Mouse (Mus musculus): ENCODE measurements around the gene Rgl1.

The Rgl1 gene

DNA sequence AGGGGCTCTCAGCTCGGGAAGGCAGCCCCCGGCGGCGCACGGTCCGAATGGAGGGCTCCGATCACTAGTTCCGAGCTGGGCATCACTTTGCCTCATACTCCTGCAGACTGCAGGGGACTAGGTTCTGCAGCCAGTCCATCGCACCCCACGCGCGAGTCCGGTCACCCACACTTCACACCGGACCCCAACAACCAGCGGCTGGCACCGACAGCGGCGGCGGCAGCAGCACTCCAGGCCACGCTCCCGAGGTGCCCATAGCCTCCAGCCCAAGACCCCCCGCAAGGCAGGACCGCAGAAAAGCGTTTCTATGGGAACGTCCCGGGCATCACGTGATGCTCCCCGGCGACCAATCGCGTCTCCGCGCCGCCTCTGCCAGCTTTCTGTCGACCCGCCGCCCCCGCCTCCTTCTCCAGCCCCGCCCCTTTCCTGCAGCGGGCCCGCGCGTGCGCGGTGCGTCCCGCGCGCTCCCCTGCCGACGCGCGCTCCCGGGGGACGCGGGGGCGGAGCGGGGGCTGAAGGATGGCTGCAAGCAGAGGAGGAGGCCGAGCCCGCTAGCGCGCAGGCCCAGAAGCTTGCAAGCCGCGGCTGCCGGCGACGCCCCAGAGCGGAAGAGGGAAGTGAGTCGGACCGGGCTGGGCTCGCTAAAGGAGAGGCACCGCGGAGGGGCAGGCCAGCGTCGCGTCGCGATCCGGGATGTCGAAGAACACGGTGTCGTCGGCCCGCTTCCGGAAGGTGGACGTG lies at the start of gene Rgl1, which contains the start of gene Arpc5:
TSS of gene Rgl1 (minus strand) at position 320 of the 741 bp plus-strand sequence.
TSS of gene Arpc5 (plus strand) at position 511 of the 741 bp plus-strand sequence.
- DNase-seq (ENCODE audit: low read depth, low spot score) = peak; percentile 98

DNA sequence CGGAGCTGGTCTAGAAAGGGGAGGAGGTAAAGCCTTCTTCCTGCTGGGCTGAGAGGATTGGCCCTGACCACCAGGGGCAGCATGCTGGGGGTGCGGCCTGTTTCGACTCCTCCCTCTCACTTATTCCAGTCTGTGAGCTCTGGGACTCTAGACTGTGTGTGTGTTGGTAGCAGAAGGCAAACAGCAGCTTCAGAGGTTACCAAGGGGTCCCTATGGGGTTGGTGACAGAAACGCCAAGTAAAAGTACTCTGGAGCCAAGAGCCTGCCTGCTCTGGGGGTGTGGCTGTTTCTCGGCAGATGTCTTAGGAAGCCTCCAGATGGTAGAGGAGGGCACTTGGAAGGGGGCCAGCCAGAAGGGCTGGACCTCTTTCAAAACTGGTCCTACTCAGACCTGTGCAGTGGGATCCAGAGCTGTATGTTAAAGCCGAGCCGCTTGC lies 49.1 kb upstream of the Rgl1 start:
- DNase-seq (ENCODE audit: low read depth, low spot score) = peak; percentile 54

DNA sequence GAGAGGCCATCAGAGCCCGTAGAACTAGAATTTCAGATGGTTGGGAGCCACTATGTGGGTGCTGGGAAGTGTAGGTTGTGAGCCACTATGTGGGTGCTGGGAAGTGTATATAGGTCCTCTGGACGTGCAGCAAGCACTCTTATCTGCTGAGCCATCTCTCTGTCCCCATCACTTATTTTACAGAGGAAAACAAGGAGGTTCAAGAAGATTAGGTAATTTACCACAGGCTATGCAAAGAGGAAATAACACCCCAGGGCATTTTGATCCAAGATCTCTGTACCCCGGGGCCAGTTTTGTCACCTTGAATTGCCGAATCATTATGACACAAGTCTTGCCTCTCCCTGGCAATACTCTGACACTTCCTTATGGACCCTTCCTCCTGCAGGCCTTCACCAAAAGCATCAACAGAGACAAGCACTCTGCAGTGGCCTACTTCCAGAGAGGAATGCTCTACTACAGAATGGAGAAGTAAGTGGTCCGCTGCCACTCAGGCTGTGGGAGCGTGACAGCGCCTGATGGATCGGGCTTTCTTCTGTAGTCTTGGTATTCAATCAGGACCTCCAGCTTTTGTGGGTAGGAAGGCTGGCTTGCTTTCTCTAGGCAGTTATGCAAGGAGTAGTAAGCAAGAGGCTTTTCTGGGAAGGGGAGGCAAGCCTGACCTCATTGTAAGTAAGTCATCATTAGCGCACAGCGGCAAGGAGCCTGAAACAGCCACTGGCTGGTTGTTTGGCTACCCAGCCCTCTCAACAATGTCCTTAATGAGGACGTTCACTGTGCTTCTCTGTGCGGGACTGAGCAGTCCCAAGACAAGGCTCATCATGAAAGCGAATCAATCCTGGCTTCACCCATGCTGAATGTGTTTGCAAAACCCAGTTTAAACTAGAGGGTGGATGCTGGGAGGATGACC lies 44.6 kb upstream of the Rgl1 start:
- no peak for DNase-seq (ENCODE audit: low read depth, low spot score)

DNA sequence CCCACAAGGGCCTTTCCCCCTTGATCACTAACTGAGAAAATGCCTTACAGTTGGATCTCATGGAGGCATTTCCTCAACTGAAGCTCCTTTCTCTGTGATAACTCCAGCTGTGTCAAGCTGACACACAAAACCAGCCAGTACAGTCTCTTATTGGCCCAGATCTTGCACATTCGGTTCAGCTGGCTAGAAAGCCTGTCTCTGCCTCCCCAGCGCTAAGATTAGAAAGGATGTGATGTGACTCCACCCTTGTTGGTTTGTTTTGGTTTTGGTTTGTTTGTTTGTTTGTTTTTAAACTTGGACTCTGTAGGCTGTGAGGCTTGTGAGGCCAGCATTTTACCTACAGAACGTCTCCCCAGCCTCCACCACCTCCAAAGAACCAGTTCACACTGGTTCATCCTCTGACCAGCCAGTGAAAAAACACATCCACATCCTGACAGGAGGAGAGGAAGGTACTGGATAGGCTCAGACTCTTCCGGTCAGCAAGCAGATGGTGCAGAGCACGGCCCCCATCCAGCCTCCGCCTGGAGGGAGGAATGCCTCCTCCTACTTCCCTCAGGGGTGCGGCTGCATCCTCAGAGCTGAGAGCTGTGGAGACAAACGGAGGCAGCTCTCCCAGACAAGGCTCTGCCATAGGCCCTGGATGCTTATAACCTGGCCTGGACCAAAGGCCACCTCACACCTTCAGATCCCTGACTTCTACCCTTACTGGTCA lies 43.5 kb upstream of the Rgl1 start:
- no peak for DNase-seq (ENCODE audit: low read depth, low spot score)

DNA sequence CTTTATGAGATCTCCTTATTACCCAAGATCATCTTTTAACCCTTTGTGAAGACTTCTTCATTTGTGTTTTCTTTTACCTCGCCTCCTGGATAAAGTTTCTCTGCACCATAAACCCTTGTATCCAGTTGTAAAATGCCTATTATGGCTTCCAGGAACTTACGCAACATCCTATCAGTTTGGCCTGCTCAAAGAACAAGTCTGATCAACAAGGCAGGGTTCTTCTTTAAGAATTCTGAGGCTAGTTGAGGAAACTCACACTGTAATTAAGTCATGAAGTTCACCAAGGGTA lies 42.2 kb upstream of the Rgl1 start:
- DNase-seq (ENCODE audit: low read depth, low spot score) = no peak

DNA sequence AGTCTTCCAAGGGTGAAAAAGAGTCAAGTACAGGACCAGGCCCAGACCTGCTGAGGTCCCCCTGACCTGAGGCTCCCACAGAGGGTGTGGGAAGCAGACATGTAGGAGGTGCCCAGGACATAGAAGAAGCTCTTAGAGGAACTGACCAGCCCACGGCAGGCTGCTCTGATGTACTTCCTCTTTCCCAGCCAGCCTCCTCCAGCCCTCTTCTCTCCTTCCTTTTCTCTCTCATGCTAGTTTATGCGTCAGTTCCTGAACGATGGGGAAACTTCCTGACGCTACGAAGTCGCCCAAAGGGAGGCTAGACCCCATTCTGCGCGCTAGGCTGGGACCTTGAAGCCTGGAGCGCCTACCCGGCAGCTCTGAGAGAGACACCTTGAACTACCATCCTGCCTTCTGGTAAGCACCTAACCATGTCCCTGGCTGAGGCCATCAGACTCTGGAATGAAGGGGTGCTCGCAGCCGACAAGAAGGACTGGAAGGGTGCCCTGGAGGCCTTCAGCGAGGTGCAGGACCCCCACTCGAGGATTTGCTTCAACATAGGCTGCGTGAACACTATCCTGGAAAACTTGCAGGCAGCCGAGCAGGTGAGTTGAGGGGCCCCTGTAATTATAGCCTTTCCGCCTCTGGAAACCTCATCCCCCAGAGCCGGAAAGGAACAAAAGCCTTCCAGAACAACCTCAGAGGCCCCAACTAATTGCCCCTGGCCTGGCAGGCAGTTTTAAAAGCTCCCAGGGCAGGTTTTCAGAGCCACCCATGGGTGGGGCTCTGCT lies 41.7 kb upstream of the Rgl1 start:
- no peak for DNase-seq (ENCODE audit: low read depth, low spot score)

DNA sequence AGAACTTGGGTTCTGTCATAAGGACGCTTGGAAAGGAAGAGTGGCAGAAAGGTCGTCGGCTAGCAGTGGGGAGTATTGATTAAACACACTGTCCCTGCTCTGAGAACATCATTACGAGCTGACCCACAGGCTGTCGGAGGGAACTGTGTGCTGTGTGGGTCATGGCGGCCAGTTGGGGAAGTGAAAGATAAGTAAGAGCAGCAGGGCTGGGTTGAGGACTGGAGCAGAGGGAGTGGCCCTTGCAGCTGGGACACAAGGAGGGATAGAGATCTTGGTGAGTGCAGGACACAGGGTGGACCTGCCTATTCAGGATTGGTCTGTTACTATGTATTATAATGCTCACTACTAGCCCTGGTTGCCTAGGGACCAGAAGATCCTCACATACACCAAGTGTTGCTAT lies 38.8 kb upstream of the Rgl1 start:
- DNase-seq (ENCODE audit: low read depth, low spot score) = no peak

DNA sequence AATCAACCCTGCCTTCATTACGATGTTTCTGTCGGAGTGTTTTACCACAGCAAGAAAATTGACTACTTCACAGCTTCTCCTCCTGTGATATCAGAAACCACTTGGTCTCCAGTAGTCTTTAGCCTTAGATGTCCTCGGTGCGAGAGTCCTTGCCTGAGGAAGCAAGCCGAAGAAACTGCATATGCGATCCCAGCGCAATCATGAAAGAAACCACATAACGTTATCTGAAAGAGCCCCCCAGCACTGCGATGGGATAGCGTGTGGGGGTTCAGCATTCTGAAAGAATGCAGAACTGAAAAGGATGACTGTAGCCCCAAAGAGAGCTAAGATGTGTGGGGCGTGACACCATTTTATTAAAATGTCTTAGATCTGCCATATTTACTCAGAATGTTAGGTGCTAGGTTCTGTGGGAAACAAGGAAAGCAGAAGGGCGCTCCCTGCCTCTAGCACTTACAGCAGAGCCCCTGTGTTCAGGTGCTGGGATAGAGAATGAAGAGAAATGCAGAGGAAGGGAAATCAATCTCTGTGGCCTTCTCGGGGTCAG lies 34.6 kb upstream of the Rgl1 start:
- no peak for DNase-seq (ENCODE audit: low read depth, low spot score)

DNA sequence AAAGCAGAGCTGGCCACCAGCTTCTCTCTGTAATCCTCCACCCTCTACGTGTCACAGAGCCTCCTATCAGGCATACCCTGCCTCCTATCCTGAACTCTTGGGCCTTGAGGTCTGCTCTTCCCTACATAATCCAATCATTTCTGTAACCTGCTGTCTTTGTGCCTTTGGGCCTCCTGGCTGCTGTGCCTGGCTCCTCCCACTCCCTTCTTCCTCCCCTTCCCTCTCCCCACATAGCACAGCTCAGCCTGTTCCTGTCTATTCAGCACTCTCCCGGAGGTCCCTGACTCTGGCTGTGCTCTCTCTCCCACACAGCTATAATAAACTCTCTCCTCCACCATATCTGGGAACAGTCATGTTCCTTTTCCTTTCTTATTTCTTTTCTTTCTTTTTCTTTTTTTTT lies 33.7 kb upstream of the Rgl1 start, which contains the start of gene Ncf2:
TSS of gene Ncf2 (plus strand) at position 298 of the 400 bp plus-strand sequence.
- DNase-seq (ENCODE audit: low read depth, low spot score) = no peak

DNA sequence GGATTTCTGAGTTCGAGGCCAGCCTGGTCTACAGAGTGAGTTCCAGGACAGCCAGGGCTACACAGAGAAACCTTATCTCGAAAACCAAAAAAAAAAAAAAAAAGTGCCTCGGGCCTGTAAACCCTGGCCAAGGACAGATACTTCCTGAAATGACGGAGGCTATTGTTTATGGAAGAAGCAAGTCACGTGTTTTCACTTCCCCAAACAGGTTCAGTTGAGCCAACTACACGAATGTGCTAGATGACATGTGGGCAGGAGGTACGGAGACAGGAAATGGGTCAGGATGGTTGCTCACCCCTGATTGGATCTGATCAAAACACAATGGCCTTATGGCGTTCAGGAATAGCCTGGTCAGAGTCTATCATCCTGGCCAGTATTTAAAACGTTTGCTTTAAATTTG lies 32.0 kb upstream of the Rgl1 start:
- DNase-seq (ENCODE audit: low read depth, low spot score) = no peak

DNA sequence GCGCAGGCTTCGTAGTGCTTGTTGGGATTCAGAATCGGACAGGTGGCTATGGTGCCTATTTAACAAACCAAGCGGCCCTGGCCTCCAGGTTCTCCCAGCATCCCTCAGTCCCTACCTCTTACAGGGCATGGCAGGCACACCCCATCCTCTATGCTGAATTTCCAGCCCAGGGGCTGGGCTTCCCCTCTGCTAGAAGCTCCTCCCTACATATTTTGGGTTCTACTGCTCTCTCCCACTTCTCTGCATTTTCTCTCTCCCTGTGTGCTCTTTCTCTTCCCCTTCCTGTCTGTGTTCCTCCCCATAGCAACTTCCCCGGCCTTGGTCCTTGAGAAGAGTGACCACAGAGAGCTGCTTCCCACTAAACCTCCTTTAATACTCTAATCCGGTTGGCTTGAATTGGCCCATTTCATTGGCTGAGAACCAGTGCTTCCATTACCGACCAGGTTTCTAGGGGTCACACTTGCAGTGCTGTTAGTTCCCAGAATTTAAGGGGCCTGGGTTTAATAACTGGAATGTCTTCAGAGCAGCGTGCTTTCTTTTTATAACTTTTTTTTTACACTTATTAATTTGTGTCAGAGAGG lies 30.6 kb upstream of the Rgl1 start:
- DNase-seq (ENCODE audit: low read depth, low spot score) = no peak

DNA sequence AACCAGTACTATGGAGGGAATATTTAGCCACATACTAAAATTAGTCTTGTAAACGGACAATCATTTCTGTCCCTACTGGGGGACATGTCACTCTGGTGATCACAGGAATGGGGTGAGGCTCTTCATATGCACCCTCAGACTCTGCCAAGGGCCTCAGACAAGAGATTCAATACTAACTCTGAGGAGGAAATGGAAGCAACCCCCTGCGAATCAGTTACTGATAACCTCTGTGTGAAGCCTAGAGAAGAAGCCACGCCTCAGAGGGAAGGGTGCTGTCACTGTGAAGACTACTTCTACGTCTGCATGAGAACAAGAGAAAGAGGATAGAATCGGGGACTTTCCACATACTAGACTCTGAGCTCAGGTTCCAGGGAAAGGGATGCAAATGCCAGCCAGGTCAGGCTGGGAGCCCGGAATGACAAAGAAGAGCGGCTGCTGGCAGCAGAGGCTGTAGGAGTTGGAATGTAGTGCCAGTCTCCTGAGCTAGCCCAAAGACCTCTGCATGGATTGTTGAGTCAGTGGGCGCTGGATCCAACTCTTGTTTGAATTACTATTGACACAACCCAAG lies 29.6 kb upstream of the Rgl1 start:
- DNase-seq (ENCODE audit: low read depth, low spot score) = no peak

DNA sequence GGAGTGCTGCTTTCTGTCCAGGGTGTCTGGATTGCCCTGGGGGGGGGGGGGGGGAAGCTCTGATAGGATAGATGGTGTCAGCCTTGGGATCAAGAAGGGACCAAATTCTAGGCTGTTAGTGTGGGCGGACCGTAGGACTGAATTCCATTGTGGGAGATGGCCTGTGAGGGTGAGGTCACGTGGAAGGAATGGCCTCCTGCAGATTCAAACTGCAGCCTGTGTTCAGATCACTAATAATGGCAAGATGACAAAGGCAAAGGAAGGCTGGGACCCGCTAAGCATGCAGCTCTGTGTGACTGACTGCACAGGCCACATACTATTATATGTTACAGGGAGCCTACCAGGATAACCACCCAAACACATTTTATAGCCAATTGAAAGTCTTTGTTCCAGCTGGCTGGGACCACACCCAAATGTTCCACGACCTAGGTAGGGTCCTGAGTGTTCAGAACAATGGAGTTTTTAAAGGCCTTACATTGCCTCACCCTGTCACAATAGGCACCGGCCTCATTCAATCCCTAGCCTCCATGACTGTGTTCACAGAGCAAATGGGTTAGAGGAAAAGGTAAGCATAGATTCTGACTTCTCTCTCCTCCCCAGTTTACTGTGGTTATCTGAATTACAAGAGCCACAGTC lies 27.5 kb upstream of the Rgl1 start:
- no peak for DNase-seq (ENCODE audit: low read depth, low spot score)

DNA sequence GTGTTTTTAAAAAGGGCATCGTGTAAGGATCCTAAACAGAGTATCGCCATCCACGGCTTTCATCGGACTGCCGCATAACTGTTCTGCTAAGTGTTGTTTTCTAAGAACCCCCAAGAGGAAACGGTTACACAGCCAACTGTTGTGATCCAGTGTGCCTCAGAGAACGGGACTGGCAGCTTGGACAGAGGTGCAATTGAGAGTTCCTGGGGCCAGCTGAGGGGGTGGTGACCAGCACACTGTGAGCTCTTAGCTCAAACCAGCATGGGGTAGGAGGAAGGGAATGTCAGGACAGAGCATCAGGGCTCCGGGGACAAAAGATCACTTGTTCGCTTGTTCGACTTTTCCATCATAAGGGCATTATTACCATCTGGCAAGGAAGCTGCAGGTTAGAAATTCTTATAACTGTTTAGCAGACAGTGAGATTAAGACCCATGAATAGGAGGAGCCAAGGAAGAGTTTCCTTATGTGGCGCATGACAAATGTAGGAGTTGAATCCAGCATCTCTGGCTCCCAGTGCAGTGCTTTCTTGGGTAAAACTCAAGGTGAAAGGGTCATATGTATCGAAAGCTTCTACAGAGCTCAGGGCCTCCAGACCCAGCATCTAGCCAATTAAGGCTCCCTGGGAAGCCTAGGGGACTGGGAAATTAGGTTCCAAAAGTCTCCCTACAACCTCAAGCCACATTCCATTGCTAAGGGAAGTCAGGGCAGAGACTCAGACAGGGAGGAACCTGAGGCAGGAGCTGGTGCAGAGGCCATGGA lies 26.8 kb upstream of the Rgl1 start:
- DNase-seq (ENCODE audit: low read depth, low spot score) = no peak

DNA sequence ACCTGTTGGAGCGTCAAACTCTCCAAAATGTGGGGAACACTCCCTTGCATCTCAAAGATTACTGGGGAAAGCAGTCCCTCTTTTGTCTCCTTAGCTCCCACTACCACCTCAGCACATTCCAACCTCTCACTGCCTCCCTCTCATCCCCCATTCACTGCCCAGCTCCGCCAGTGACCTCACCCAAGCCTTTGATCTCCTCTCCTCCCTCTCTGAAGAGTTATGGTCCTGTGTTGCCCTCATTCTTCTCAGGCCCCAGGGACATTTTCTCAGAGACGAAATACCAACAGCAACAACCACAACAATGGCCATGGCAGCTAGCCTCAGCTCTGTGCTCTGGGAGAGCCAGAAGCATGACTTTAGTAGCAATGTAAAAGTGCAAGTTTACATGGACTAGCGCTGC lies 25.1 kb upstream of the Rgl1 start:
- DNase-seq (ENCODE audit: low read depth, low spot score) = no peak

DNA sequence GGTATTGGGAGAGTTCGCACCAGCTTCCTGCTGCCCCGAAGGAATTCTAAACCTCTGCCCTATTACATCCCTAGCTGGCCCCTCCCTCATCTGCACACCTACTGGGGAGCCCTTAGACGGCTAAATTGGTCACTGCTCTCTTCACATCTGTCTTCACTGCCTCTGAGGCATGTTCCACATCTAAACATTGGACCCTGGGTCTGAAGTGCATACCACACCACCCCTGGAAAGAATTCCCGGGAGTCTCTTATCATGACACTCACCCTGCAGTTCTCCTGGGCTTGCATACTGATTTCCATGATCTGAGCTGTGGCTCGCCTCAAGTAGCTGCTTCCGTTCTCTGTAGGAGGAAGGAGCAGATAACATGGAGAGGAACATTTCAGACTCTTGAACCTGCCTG lies 24.7 kb upstream of the Rgl1 start:
- DNase-seq (ENCODE audit: low read depth, low spot score) = no peak

DNA sequence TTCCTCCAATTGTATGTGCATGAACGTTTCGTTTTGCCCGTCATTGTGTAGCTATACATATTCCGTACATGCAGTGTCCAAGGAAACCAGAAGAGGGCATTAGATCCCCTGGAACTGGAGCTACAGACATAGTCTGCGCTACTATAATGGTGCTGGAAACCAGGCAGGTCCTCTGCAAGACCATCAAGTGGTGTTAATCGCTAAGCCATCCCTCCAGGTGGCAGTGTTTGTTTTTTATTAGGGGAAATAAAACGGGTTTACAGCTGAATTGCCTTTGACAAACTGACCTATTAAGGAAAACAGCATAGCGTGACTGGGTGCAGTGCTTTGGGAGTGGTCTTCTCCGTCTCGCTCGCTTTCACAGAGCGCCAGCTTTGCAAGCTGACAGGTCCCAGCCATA lies 24.1 kb upstream of the Rgl1 start:
- DNase-seq (ENCODE audit: low read depth, low spot score) = no peak

DNA sequence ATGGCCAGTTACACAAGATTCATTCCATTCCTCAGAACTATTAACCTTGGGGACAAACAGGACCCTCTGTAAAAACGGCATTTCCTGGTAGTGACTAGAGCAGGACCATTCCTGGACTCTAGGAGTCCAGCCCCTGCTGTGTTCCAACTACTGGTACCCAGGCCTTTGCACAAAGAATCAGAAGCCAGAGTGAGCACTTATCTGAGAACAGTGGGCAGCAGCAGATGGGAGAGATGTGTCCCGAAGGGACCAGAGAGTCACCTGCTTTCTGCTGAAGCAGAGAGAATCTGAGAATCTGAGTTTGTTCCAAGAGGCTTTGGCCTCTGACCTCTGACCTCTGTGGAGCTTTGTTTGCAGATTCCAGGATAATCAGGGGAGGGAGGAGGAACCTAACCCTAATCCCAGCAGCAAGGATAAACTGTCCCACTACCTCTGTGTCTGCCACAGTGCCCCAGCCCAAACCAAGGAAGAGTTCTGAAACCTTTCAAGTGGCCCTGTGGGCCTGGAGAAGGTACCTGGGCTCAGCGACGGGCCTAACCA lies 22.0 kb upstream of the Rgl1 start:
- no peak for DNase-seq (ENCODE audit: low read depth, low spot score)

DNA sequence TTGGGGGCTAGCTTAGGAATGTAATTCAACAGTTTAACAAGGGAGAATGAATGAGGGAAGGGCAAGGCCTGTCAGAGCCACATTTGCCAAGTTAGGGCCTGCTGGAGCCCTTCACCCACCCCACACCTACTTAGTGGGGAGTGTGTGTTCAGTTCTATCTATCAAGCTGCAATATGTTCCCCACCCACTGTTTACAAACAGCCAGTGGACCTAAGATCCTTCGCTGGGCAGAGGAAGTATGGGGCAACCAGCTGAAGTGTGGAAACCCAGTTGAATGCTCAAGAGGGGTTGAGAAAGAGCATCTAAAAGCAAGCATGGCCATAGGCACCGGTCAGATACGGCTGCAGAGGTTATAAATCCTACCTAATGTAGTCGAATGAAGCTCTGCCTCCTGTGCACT lies 20.8 kb upstream of the Rgl1 start:
- DNase-seq (ENCODE audit: low read depth, low spot score) = no peak

All from retina, postnatal 7 days (tissue).